Mouse (Mus musculus): ENCODE data around the gene C1ql3.

The C1ql3 gene

DNA sequence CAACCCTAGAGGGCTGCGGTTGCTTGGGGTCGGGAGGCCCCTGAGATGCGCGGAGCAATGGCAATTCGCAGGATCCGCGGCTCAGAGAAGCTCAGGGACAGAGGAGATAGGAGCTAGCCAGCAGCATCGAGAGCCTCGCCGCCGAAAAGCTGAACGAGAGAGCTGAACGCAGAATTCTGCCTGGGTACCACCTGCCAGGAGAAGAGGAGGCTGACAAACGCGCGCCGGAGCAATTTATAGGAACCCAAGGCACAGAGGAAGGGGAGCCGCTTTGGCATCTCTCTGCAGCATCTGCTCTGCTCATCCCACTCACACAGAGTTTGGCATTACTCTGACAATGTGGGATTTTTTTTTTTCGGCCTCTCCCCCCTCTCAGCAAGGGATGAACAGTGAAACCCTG is at the start of gene C1ql3:
C1ql3 (minus strand) TSS at position 335 of the 400 bp plus-strand sequence.
- DNase-seq (ENCODE audit: low spot score) = peak; percentile 60

DNA sequence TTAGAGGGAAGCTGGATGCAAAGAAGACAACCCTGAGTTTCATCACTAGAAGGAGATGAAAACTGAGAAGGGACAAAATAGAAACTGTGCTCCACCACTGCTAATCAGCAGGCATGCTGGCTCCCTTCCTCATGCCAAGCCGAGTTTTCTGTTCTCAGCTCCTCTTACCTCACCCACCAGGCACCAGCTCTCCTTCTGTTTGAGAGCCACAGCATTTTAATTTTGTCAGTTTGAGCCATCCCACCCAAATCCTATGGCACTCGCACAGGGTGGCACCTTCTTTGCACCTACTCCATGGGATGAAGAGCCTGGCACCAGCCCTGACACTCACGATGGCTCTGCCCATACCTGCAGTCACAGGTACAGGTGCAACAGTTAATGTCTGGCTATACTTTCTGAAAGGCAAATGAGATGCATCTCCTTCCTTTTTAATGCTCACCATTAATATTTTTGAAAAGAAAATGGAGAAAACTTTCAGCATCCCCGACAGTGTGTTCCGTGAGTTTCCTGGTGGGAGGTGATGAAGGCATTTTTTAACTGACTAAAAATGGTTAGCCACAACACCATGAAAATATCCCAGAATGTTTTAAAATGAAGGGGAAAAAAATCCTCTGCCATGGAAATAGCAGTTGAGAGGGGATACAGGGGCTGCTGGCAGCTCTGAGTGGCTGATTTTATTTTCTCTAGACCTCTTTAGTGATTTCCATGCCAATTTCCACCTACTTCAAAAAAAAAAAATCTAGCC is 49.0 kb upstream of the C1ql3 start:
- DNase-seq (ENCODE audit: low spot score) = no peak

DNA sequence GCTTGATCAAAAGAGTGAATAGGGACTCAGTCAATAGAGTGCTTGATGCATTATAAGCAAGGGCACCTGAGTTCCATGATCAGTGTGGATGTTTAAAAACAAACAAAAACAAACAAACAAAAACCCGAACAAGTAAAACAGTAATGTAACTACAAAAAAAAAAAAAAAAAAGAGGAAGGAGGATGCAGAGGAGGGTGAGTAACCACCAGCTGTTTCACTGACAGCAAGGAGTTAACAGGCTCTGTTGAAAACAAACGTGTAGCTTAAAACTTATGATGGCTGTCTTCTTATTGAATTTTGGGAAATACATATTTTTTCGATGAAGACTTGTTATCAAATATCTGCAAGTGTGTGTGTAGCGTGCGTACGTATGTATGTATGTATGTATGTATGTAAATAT is 37.0 kb upstream of the C1ql3 start:
- DNase-seq (ENCODE audit: low spot score) = no peak

DNA sequence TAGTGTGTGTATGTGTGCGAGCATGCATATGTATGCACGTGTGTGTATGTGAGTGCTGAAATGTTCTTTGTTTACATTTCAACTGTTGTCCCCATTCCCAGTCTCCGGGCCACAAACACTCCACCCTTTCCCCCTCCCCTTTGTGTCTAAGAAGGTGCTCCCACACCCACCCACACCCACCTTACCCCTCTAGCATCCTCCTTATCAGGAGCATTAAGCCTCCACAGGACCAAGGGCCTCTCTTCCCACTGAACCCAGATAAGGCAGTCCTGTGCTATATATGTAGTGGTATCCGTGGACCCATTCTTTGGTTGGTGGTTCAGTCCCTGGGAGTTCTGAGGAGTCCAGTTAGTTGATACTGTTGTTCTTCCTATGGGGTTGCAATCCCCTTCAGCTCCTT is 32.9 kb upstream of the C1ql3 start:
- no peak for DNase-seq (ENCODE audit: low spot score)

DNA sequence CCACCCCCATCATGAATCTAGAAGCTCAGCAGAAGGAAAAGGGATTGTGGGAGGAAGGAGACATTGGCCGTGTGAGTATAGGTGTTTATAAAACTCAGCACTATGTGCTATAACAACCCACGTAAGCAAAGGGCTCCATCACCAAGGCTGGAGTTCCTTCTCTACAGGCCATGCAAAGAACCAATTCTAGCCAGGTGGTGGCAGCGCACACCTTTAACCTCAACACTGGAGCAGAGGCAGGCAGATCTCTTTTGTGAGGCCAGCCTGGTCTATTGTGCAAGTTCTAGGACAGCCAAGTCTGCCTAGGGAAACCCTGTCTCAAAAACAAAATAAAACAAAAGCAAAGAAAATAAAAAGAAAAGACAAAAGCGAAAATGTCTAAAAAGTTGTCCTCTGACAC is 28.2 kb upstream of the C1ql3 start:
- DNase-seq (ENCODE audit: low spot score) = no peak

DNA sequence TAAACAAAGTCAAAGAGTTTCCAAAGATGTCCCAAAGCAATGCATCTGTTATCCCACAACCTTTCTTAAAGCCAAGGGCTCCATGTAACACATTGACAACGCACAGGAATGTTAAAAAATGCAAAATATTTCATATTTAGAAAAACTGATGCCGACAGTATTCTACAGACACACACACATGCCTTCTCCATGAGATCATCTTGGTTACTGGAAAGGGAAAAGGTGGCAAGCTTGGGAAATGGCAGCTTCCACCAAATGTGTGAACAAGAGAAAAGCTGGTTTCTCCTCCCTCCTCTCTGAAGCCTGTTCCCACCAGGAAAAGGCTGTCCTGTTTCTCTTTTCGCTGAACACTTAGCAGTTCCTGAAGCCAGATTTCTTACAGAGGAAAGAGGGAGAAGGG is 27.2 kb upstream of the C1ql3 start:
- DNase-seq (ENCODE audit: low spot score) = no peak

DNA sequence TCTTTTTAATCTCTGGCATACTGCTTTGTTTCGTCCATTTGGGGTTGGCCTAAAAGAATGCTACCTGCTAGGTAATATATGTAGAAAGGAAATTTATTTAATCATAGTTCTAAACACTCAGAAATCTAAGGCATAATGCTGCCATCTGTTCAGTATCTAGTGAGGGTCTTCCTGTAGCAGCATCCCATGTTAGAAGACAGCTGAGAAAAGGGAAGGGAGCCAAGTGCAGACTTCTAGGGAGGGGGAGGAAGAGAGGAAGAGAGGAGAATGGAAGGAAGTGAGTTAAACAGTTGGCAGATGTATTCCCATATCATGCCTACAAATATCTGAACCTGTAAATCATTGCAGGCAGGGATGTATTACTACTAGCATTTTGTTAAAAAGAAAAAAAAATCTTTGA is 7.3 kb upstream of the C1ql3 start:
- DNase-seq (ENCODE audit: low spot score) = no peak

DNA sequence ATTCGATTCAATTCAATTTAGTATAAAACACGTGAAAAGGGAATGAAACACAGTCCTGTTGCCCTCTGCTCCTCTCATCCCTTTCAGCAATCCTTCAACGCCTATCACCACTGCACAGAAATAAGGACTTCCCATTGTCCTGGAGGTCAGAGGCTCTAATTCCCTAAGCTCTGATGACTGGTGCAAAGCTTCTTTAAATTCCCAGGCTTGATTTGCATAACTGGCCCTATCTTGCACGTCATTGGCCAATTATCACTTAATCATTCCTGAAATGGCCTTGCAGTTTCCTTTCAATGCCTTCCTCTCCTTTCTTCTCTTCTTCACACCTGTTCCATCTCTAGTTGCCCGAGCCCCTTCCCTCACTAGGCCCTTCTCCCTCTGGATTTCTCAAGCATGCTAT is 6.8 kb upstream of the C1ql3 start:
- DNase-seq (ENCODE audit: low spot score) = peak; percentile 11

DNA sequence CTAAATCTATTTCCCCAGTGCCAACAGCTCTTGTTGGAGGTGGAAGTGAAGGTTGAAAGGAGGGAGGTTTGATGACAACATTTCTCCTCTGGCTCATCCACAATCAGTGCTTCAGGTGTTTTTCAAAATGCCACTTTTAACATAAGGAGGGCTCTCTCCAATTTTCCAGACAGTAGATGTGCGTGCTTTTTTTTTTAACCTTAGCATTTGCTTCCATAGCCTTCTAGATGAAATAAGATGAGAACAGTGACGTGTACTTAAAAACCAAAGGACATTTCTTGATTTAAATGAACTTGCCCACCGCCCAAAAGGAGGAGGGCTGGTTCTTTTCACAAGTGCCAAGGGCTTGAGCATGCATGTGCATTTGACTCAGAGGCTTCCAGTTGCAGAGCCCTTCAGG is 367 bp upstream of the C1ql3 start:
- no peak for DNase-seq (ENCODE audit: low spot score)

DNA sequence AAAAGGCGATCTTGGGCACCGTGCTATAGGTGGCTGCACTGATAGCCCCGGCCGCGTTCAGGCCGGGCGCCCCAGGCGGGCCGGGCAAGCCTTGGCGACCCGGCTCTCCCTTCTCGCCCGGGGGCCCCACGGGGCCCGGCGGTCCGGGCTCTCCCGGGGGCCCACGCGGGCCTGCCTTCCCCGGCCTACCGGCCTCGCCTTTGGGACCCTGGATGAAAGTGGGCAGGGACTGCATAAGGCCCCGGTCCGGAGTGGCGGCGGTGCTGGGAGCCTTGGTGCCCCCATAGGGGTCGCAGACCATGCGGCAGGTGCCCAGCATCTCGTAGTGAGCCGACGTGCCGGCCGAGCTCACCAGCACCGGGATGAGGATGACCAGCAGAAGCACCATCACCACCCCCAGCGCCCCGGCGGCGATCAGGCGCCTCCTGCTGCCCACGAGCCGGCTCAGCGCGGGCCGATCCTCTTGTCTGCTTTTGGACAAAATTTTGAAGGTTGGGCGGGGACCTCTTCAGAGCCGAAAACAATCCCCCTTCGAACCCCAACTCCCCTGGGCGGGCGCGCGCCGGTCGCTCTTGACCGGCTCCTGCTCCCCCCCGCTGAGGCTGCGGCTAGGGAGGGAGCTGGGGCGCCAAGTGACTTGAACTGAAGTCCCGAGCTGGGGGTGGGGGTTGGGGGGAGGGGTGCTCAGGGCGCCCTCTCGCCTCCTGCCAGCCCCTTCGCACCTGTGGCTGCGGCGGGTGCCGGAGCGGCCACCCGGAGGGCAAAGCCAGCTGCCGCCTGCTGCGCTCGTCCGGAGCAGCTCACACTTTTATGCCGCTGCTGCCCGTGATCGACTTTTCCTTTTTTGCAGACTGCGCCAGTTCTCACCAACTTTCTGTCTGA is 905 bp downstream of the C1ql3 start:
- DNase-seq (ENCODE audit: low spot score) = peak; percentile 65

DNA sequence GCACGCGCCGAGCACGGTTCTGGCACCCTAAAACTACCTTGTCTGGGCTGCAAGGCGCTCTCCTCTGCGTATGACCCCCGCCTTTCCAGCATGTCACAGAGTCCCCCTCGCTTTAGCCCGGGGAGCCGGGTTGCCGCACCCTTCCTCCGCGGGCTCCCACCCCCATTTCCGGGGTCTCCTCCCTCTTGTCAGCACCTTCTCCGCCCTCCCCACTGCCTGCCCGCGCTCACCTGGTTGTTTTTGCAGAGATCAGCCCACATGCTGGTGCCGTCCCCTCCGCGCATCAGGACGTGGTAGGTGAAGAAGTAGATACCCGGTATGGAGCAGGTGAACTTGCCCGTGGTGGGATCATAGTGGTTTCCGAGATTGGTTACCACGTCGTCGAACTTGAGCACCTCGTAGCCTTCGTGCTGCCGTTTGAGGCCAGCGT is 1.6 kb downstream of the C1ql3 start:
- peak; percentile 26 for DNase-seq (ENCODE audit: low spot score)

DNA sequence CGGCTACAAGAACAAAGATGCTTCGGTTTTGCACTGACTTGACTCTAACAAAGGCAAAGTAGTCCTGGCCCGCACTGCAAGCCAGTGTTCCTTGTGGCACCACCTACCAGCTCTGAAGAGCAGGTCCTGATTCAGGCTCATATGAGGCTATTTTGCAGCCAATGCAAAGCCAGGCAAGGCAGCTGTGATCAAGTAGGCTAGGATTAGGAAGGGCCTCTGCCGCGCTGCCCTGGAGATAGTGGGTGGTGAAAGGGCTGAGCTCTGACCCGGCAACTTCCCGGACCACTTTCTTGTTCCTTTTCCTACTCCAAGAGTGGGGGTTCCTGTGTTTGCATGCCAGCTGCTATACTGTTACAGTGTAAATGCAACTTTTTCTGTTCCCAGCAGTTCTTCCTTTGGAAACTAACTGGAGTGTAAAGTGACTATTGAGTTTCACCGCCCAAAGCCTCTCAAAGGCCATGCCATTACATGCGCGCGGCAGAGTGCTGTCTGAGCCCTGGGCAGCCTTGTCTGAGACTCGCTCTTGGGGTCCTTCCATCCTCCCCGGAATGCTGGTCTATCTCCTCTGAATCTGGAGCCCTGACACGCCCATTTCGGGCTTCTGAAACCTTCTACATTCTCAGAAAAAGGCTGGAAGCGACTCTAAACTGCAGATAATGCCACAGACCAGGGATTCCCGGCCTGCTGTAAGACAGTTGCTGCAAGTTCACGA is 2.2 kb downstream of the C1ql3 start:
- DNase-seq (ENCODE audit: low spot score) = peak; percentile 51

DNA sequence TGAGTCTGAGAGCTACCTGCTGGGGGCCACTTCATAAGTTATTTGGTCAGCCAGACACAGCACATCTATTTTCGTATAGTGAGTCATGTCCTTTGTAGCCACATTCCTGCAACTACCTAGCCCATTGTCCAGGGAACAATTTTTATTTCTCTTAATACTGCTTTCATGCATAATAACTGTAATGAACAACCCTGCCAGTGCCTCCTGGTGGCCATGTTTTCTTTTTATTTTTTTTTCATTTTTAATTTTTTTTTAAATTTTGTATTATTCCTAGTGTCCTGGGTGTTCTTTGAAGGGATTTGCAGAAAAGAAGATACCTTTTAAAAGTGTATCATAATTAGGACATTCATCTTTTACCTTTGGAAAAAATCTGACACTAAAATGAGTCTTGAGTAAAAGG is 3.2 kb downstream of the C1ql3 start:
- no peak for DNase-seq (ENCODE audit: low spot score)

DNA sequence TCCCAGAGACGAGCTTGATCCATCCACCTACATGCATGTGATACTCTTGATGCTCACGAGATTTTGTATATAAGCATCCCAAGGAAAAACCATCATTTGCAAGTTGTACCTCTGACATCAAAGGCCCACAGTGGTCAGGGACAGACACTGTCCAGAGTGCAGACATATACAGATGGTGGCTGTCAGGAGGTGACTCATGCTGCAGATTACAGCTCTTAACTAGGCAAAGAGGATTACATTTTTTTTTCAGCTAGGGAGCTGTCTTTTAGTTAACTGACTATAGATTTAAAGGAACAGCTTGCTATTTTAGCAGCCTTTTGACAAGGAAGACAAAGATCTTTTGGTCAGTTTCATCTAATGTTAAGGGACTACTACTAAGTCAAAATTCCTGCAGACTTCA is 11.6 kb downstream of the C1ql3 start:
- no peak for DNase-seq (ENCODE audit: low spot score)

DNA sequence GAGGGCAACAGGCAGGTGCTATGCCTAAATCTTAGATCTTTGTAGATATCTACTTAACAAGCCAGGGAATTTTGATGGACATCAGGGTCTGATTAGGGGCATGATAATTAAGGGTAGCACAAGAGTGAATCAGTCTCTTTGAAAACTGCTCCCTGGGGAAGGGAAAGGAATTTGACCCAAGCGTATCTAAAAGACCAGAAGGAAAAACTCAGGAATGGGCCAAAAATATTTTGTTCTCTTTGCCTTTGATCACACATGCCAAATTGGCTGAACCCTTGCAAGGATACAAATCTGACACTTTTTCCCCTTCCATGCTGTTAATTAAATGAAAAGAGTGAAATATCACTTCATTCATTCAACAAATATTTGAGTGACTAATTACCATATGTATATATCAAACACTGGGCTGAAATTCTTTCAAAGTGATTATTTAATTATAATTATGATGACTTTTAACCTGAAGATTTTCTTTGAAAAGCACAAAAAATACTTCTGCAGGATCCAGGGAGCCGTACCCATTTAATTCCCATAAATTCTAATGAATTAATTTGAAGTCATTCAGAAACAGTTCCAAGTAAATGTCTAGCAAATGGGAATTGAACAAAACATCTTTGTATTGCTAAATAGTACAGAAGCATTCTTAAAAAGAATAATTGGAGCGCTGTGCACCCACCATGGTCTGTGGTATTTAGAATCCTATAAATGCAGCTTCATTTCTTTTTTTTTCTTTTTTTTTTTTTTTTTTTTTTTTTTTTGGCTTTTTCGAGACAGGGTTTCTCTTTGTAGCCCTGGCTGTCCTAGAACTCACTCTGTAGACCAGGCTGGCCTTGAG is 26.5 kb downstream of the C1ql3 start:
- peak; percentile 56 for DNase-seq (ENCODE audit: low spot score)

DNA sequence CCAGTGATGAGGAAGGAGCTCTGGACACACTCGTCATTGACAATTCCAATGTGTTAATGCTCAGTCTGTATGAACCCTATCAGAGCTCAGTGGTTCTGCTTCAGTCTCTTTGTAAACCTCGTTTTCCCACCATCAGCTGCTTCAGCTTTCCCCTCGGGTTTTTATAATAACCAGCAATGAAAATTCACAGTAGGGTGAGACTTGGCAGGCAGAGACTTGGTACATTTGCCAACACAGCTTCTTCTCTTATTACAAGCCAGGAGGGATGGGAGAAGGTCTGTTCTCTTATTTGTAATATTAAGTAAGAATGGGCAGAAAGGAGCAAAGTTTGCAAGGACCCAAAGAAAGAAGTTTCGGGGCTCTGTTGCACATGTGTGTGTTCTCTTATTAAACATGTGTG is 32.8 kb downstream of the C1ql3 start:
- DNase-seq (ENCODE audit: low spot score) = no peak

DNA sequence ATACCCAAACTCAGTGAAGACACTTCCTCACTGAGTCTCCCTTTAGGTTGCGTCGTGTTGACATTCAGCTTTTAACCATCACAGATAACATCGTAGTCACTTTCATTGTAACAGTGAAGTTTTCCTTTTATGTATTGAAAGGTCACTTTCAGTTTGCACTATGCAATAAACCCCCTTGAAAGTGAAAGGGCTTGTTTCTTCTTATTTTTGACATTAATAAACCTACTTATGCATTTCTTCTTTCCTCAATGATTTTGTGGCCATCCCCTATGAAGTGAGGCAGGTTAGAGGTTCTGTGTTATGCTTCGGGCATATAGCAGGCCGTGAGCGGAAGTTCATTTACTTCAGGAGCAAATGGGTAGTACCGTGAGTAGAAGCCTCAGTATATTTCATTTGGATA is 34.2 kb downstream of the C1ql3 start:
- no peak for DNase-seq (ENCODE audit: low spot score)

DNA sequence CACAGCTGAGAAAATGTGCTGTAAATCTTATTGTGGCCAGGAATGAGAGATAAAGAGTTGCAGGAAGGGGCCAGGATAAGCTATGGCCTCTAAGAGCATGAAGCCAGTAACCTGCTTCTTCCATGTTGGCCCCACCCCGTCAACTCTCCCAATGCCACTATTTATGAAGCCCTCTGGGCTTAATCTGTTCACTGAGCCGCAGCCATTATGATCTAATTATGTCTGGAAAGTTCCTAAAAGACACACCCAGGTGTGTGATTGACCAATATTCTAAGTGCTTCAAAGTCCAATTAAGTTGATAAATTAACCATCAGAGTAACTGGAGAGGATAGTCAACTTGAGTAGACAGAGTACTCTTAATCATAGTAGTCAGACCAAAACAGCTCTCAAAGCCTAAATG is 37.9 kb downstream of the C1ql3 start:
- DNase-seq (ENCODE audit: low spot score) = no peak

DNA sequence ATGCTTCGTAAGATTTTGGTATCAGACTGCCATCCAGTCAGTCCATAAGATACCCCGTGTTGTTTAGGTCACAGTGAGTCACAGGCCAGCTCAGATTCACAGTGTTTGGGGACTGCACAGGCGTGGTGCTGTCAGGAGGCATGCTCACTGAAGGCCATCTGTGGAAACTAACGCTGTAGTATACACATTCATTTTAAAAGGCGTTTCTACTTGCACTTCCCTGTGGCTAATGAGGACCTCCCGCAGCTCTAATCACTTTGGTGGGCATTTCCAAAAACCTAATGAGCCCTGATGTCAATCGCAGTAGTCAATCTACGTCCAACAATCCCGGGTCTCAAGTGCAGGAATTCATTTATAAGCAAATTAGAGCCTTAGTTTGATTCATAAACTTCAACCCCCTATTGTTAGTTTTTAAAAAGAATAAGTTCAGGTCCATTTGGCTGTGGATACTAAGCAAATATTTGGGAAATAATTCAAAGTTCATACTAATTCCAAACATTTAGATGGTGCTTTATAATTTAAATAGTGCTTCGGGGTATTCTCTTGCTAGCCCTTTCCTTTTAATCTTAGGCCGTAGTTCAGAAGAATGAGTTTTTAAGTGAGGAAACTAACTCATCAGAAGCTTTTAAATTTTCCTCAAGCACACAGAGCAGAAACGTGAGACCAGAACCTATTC is 41.4 kb downstream of the C1ql3 start:
- peak; percentile 26 for DNase-seq (ENCODE audit: low spot score)

DNA sequence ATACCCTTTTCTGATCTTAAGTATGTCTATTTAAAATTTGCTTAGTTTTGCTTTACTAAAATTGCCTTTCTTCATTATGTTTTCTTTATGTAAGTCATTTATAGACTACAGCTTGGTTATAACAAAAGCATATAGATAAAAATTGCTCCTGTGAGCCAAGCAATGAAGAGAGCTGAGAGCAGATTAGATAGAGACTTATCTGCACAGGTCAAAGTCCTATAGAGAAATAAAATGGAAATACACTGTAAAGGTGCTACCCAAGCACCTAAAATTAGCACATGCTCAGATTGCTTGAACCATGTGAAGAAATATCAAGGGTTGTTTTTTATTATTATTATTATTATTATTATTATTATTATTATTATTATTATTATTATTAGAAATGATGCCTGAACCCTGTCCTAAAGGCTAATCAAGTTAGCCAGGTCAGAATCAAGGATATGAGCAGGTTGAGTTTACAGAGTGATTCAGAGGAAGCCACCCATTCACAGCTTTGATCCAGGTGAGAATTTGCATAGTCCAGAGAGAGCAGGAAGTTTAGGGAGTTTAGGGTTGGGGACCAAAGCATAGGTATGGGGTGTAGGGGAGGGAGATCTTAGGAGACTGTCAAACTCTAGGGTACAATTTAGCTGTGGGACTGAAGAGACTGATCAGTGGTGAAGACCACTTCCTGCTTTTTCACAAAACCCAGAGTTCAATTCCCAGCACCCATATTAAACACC is 54.7 kb downstream of the C1ql3 start:
- no peak for DNase-seq (ENCODE audit: low spot score)

Measured in embryo, embryonic 10.5 days (tissue).